Mouse (Mus musculus) left cerebral cortex, adult 2 months (tissue): ENCODE results near the gene Ift27. TPM values are rescaled to one million over a fixed set of nuclear protein-coding genes. Genes with fewer than 3 reads are reported as not detected.
A peak's percentile ranks its signal among the peaks of the same experiment; 100 is the strongest.

Experiments
- DNase-seq, 2 experiments: peaks; one replicate each; pipeline ENCODE4 v3.0.0; 2021 to 2022; ENCODE audit warnings: low spot score in 2 of 2, mixed read lengths in 1 of 2; ENCODE audit errors: extremely low spot score in 1 of 2
- H3K27ac ChIP-seq: fragments of 200-600 bp; 2 replicates; pipeline ENCODE4 v1.8.1; 2022
- H3K4me3 ChIP-seq: fragments of 200-600 bp; 2 replicates; pipeline ENCODE4 v1.8.1; 2022
- CTCF ChIP-seq: fragments of 200-600 bp; IDR thresholded peaks from 2 replicates; pipeline ENCODE4 v1.8.1; 2022; ENCODE audit warnings: antibody characterized with exemption, mild to moderate bottlenecking, moderate library complexity
- intact Hi-C: fragments of 180-260 bp; cut with DNase I; formaldehyde crosslinking; loops from one replicate; pipeline ENCODE4 v1.15.1; 2025
- total RNA-seq, 2 experiments: library from RNA; stranded (reverse); gene quantifications; 2 replicates each; pipeline ENCODE4 v1.2.3; 2021

Ift27 gene
- total RNA-seq, 2 experiments from 2014 or later: 31.4 to 32.2 TPM

- intact Hi-C loops: loop anchor here (5.0 kb wide), 3 partner anchors 108 to 238 kb away; no protein-coding TSS in a partner anchor
- no peak for DNase-seq
- H3K4me3 ChIP-seq: no peak overlapping the region
- no peak for TF ChIP-seq CTCF
- no peak overlapping the region for H3K27ac ChIP-seq
These were observed 3.2 kb downstream of the Ift27 start for GRCm38 (mm10) chr15:78170708-78171107.

GRCm38 (mm10) chr15:78169566-78169965 is 4.3 kb downstream of the Ift27 start:
- DNase-seq: peak; percentile 20 to 38
- intact Hi-C loops: loop anchor here (2.0 kb wide), 1 partner anchor 43 kb away; no protein-coding TSS in a partner anchor
- no peak for TF ChIP-seq CTCF
- no peak overlapping the region for H3K4me3 ChIP-seq
- no peak overlapping the region for H3K27ac ChIP-seq

- Histone ChIP-seq H3K27ac (no peak overlapping the region), H3K4me3 (no peak overlapping the region)
- DNase-seq: no peak
- TF ChIP-seq CTCF: no peak
- intact Hi-C loops: no loop called here
These were observed 8.6 kb downstream of the Ift27 start for GRCm38 (mm10) chr15:78165292-78165691.

- DNase-seq: no peak
- intact Hi-C loops: no loop called here
- peak overlapping the region; percentile 11 for H3K27ac ChIP-seq
- no peak overlapping the region for H3K4me3 ChIP-seq
- TF ChIP-seq CTCF: no peak
These were observed 9.4 kb downstream of the Ift27 start for GRCm38 (mm10) chr15:78164466-78164865.

- intact Hi-C loops: no loop called here
- H3K27ac ChIP-seq: no peak overlapping the region
- TF ChIP-seq CTCF: no peak
- DNase-seq: no peak
- H3K4me3 ChIP-seq: no peak overlapping the region
These were observed 12.0 kb downstream of the Ift27 start for GRCm38 (mm10) chr15:78161946-78162345.

- TF ChIP-seq CTCF: no peak
- Histone ChIP-seq H3K27ac (no peak overlapping the region), H3K4me3 (no peak overlapping the region)
- intact Hi-C loops: no loop called here
- DNase-seq: no peak
These were observed 15.6 kb downstream of the Ift27 start for GRCm38 (mm10) chr15:78158335-78158734.

GRCm38 (mm10) chr15:78157824-78158223 is 16.1 kb downstream of the Ift27 start:
- Histone ChIP-seq H3K27ac (no peak overlapping the region), H3K4me3 (no peak overlapping the region)
- DNase-seq: no peak
- no peak for TF ChIP-seq CTCF
- intact Hi-C loops: no loop called here

- Histone ChIP-seq H3K27ac (no peak overlapping the region), H3K4me3 (no peak overlapping the region)
- intact Hi-C loops: no loop called here
- no peak for TF ChIP-seq CTCF
- DNase-seq: no peak
These were observed 16.6 kb downstream of the Ift27 start for GRCm38 (mm10) chr15:78157330-78157729.

GRCm38 (mm10) chr15:78155421-78155820 is 18.5 kb downstream of the Ift27 start:
- no peak overlapping the region for H3K4me3 ChIP-seq
- no peak for TF ChIP-seq CTCF
- H3K27ac ChIP-seq: no peak overlapping the region
- intact Hi-C loops: no loop called here
- no peak for DNase-seq

- Histone ChIP-seq H3K4me3 (no peak overlapping the region), H3K27ac (no peak overlapping the region)
- intact Hi-C loops: no loop called here
- no peak for TF ChIP-seq CTCF
- DNase-seq: no peak
These were observed 20.7 kb downstream of the Ift27 start for GRCm38 (mm10) chr15:78153045-78153775.

DNA sequence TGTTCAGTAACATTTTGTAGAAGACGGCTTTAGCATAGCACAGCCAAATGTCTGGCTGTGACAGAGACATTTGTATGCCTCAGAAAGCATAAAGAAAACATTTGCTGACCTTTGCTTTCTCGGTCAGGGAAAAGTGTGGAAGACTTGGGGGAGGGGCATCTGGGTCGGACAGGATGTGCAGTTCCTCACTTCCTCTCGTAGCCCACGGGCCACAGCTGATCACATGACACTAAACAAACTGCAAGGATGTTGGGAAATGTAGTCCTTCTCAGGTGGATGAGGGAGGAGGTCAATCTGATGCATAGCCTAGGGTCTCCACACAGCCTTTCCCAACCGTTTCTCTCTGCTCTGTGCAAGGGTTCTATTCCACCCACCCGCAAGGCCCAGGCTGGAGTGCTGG is 25.3 kb downstream of the Ift27 start:
- H3K27ac ChIP-seq: no peak overlapping the region
- intact Hi-C loops: no loop called here
- TF ChIP-seq CTCF: no peak
- no peak overlapping the region for H3K4me3 ChIP-seq
- DNase-seq: no peak

GRCm38 (mm10) chr15:78140226-78140625 is 33.7 kb downstream of the Ift27 start:
- no peak for DNase-seq
- H3K27ac ChIP-seq: no peak overlapping the region
- TF ChIP-seq CTCF: no peak
- intact Hi-C loops: no loop called here
- no peak overlapping the region for H3K4me3 ChIP-seq

GRCm38 (mm10) chr15:78134606-78135005 is 39.3 kb downstream of the Ift27 start:
- Histone ChIP-seq H3K4me3 (no peak overlapping the region), H3K27ac (no peak overlapping the region)
- no peak for TF ChIP-seq CTCF
- DNase-seq: no peak
- intact Hi-C loops: no loop called here
